Mouse (Mus musculus) right cerebral cortex, postnatal 14 days (tissue): ENCODE data around the gene Nphp3.
A peak's percentile ranks its signal among the peaks of the same experiment; 100 is the strongest.

Experiments
- DNase-seq: peaks from one replicate; pipeline ENCODE4 v3.0.0; 2022

Gene Nphp3

GRCm38 (mm10) chr9:104064571-104064970, 62.2 kb downstream of the Nphp3 start:
- no peak for DNase-seq

GRCm38 (mm10) chr9:104070241-104070640, 67.9 kb downstream of the Nphp3 start:
- DNase-seq = no peak

- DNase-seq = no peak
These were observed 68.7 kb downstream of the Nphp3 start for GRCm38 (mm10) chr9:104070863-104071604.

GRCm38 (mm10) chr9:104075808-104076207, 73.5 kb downstream of the Nphp3 start:
- no peak for DNase-seq

- no peak for DNase-seq
These were observed 76.4 kb downstream of the Nphp3 start for GRCm38 (mm10) chr9:104078780-104079179.

DNA sequence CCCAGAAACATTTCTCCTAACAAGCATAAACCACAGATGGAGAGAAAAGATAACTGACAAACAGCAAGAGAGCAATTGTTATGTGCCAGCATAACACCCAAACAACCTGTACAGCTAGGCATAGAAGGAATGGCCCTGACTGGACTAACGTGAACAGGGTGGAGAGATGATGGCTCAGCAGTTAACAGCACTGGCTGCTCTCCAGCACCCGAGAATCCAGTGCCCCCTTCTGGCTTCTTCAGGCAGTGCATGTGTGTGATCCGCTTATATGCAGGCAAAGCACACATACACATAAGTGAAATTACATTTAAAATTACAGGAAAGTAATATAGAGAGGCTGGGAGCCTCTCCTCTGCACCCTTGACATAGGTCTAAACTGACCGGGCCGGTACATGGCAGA, 77.0 kb downstream of the Nphp3 start:
- DNase-seq = peak; percentile 43

DNA sequence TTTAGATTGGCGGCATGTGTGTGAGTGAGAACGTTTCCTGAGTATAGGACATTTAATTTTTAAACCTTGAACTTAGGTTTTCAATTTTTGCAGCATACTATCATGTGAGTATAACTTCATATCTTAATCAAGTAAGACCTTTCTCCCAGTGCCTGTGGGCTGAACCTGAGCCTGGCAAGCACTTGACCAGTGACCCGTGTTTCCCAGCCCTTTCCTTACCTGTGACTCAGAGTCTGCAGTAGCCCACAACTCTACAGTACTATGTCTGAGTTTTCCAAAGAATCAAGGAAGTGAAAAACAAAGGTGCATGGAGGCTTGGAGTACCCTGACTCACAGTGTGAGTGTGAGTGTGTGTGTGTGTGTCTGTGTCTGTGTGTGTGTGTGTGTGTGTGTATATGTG, 77.7 kb downstream of the Nphp3 start:
- no peak for DNase-seq

DNA sequence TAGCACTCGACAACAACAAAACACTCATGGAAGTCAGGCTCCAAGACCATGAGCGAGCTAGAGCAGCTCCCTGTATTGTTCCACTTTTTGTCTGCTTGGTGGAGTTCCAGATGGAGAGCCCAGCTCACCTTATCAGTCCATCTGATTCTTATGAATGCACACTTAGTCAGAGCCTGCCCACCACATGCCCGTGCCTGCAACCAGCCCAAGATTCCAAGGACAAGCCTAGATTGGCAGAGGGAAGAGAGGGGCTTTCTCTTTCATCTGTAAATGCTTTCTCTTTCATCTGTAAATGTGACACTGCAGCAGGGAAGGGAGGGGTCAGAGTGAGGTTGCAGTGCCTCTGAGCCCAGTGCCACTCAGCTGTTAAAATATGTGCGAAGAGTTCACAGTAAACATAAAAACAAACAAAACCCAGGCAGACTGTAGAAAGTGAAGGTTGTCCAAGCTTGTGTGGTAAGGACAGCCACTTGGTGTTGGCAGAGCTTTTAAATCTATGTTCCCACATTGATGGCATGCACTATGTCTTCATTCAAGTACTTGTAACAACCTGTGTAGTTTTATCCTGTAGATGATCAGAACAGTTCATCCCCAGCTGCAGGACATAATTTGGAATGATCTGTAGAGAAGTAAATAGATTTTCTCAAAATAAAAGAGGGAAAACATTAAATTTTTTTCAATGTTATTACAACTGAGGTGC, 83.5 kb downstream of the Nphp3 start:
- DNase-seq = no peak

GRCm38 (mm10) chr9:104088555-104088954, 86.2 kb downstream of the Nphp3 start:
- DNase-seq = no peak

DNA sequence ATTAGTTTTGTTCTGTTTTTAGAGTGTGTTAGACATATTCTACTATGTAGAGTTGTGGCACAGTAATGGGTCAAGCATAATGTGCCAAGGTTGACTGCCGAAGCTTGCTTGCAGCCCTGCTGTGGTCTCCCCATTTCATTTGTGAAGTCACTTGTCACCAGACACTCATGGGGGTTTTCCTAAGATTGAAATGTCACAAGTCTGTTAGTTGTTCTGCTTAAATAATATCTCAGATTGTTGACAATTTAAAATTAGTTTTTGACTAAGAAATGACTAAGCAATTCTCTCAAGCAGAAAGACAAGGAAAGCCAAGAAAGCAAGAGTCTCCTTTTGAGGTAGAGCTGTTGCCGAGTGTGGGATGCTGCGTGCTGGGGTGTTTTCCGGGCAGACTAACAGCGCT, 90.6 kb downstream of the Nphp3 start:
- no peak for DNase-seq
